Mouse (Mus musculus): ENCODE measurements around the gene Tubb4b. TPM values are rescaled to one million over a fixed set of nuclear protein-coding genes. Genes with fewer than 3 reads are reported as not detected.

Gene Tubb4b
- polyA plus RNA-seq, 1 experiment from 2014 or later = 704 TPM

GRCm38 (mm10) chr2:25230581-25230980, 6.1 kb upstream of the Tubb4b start:
- H3K4me2 ChIP-seq = no peak overlapping the region
- no peak overlapping the region for H3K9ac ChIP-seq
- no peak overlapping the region for H3K4me3 ChIP-seq
- H3K9me3 ChIP-seq = no peaks in the 10 kb centered on the region
- H3K36me3 ChIP-seq = no peaks in the 10 kb centered on the region
- H3K4me1 ChIP-seq = peaks cover 16% of the 10 kb centered on the region
- H3K27ac ChIP-seq = no peak overlapping the region
- peaks cover 10% of the 10 kb centered on the region for H3K27me3 ChIP-seq
- no peak for ATAC-seq (ENCODE audit: borderline replicate concordance, extremely low read depth, low FRiP score, low TSS enrichment)
- WGBS = 85% methylated on average over 7 of the region's 7 CpGs

- 72% methylated on average over 5 of the region's 5 CpGs for WGBS
- Histone ChIP-seq H3K36me3 (no peaks in the 10 kb centered on the region), H3K4me2 (no peak overlapping the region), H3K4me3 (no peak overlapping the region), H3K9me3 (no peaks in the 10 kb centered on the region), H3K27ac (no peak overlapping the region), H3K27me3 (peaks cover 10% of the 10 kb centered on the region; the same call in 1 of the 2 replicates), H3K9ac (no peak overlapping the region), H3K4me1 (peaks cover 19% of the 10 kb centered on the region)
- ATAC-seq (ENCODE audit: borderline replicate concordance, extremely low read depth, low FRiP score, low TSS enrichment) = no peak
These were observed 5.1 kb upstream of the Tubb4b start for GRCm38 (mm10) chr2:25229582-25229981.

GRCm38 (mm10) chr2:25228995-25229530, 4.6 kb upstream of the Tubb4b start:
- Histone ChIP-seq H3K27ac (no peak overlapping the region), H3K4me1 (peaks cover 19% of the 10 kb centered on the region), H3K27me3 (peaks cover 10% of the 10 kb centered on the region; the same call in 1 of the 2 replicates), H3K9me3 (no peaks in the 10 kb centered on the region), H3K4me2 (0 out of 2 replicates have a peak overlapping the region, but pooled peaks have one; percentile 30), H3K4me3 (no peak overlapping the region), H3K36me3 (no peaks in the 10 kb centered on the region), H3K9ac (no peak overlapping the region)
- WGBS = 65% methylated on average over 6 of the region's 6 CpGs
- ATAC-seq (ENCODE audit: borderline replicate concordance, extremely low read depth, low FRiP score, low TSS enrichment) = no peak

- 0 out of 2 replicates have a peak, but pooled peaks cover 8% of the 10 kb centered on the region for H3K27me3 ChIP-seq
- no peak overlapping the region for H3K9ac ChIP-seq
- no peaks in the 10 kb centered on the region for H3K36me3 ChIP-seq
- H3K27ac ChIP-seq = peak overlapping the region; percentile 58
- peaks cover 23% of the 10 kb centered on the region for H3K4me1 ChIP-seq
- ATAC-seq (ENCODE audit: borderline replicate concordance, extremely low read depth, low FRiP score, low TSS enrichment) = peak; percentile 37; the same call in 1 of the 2 replicates
- peak overlapping the region; percentile 5 for H3K4me3 ChIP-seq
- no peaks in the 10 kb centered on the region for H3K9me3 ChIP-seq
- peak overlapping the region; percentile 30 for H3K4me2 ChIP-seq
- WGBS = under 1% methylated on average over 7 of the region's 7 CpGs
These were observed 4.0 kb upstream of the Tubb4b start for GRCm38 (mm10) chr2:25228431-25228889.

GRCm38 (mm10) chr2:25227406-25227805, 2.9 kb upstream of the Tubb4b start:
- no peak for ATAC-seq (ENCODE audit: borderline replicate concordance, extremely low read depth, low FRiP score, low TSS enrichment)
- Histone ChIP-seq H3K4me3 (no peak overlapping the region), H3K27ac (no peak overlapping the region), H3K9ac (no peak overlapping the region), H3K4me1 (peaks cover 29% of the 10 kb centered on the region), H3K4me2 (no peak overlapping the region), H3K27me3 (no peaks in the 10 kb centered on the region), H3K9me3 (no peaks in the 10 kb centered on the region), H3K36me3 (no peaks in the 10 kb centered on the region)
- 88% methylated on average over 4 of the region's 4 CpGs for WGBS

GRCm38 (mm10) chr2:25226864-25227263, 2.4 kb upstream of the Tubb4b start:
- H3K9me3 ChIP-seq = no peaks in the 10 kb centered on the region
- peaks cover 30% of the 10 kb centered on the region for H3K4me1 ChIP-seq
- H3K4me3 ChIP-seq = no peak overlapping the region
- WGBS = 80% methylated on average over 5 of the region's 5 CpGs
- no peak overlapping the region for H3K9ac ChIP-seq
- H3K36me3 ChIP-seq = peaks cover 3% of the 10 kb centered on the region
- no peaks in the 10 kb centered on the region for H3K27me3 ChIP-seq
- no peak overlapping the region for H3K27ac ChIP-seq
- H3K4me2 ChIP-seq = no peak overlapping the region
- ATAC-seq (ENCODE audit: borderline replicate concordance, extremely low read depth, low FRiP score, low TSS enrichment) = no peak

GRCm38 (mm10) chr2:25225811-25226379, 1.4 kb upstream of the Tubb4b start:
- H3K9ac ChIP-seq = peak overlapping the region; percentile 56

GRCm38 (mm10) chr2:25224766-25225752, 557 bp upstream of the Tubb4b start:
- peak overlapping the region; percentile 50 for H3K4me2 ChIP-seq
- H3K4me1 ChIP-seq = peaks cover 33% of the 10 kb centered on the region
- 2% methylated on average over 40 of the region's 41 CpGs for WGBS
- H3K9ac ChIP-seq = peak overlapping the region; percentile 56
- peak; percentile 95 for ATAC-seq (ENCODE audit: borderline replicate concordance, extremely low read depth, low FRiP score, low TSS enrichment)
- no peaks in the 10 kb centered on the region for H3K27me3 ChIP-seq
- peaks cover 7% of the 10 kb centered on the region for H3K36me3 ChIP-seq
- peak overlapping the region; percentile 99 for H3K27ac ChIP-seq
- no peaks in the 10 kb centered on the region for H3K9me3 ChIP-seq
- peak overlapping the region; percentile 98 for H3K4me3 ChIP-seq

More at GRCm38 (mm10) chr2:25225811-25226379, 1.4 kb upstream of the Tubb4b start:
- H3K4me1 ChIP-seq = peaks cover 33% of the 10 kb centered on the region
- ATAC-seq (ENCODE audit: borderline replicate concordance, extremely low read depth, low FRiP score, low TSS enrichment) = no peak
- no peaks in the 10 kb centered on the region for H3K9me3 ChIP-seq
- H3K36me3 ChIP-seq = peaks cover 7% of the 10 kb centered on the region
- H3K27me3 ChIP-seq = no peaks in the 10 kb centered on the region
- H3K4me3 ChIP-seq = peak overlapping the region; percentile 55; the same call in 1 of the 2 replicates
- H3K4me2 ChIP-seq = peak overlapping the region; percentile 50
- peak overlapping the region; percentile 99 for H3K27ac ChIP-seq
- WGBS = 68% methylated on average over 8 of the region's 8 CpGs

- peak overlapping the region; percentile 99 for H3K27ac ChIP-seq
- under 1% methylated on average over 53 of the region's 53 CpGs for WGBS
- H3K4me1 ChIP-seq = peaks cover 32% of the 10 kb centered on the region
- no peaks in the 10 kb centered on the region for H3K27me3 ChIP-seq
- ATAC-seq (ENCODE audit: borderline replicate concordance, extremely low read depth, low FRiP score, low TSS enrichment) = peak; percentile 41
- peak overlapping the region; percentile 95 for H3K9ac ChIP-seq
- H3K4me2 ChIP-seq = peak overlapping the region; percentile 76
- peak overlapping the region; percentile 98 for H3K4me3 ChIP-seq
- no peaks in the 10 kb centered on the region for H3K9me3 ChIP-seq
- H3K36me3 ChIP-seq = peaks cover 7% of the 10 kb centered on the region
These were observed 616 bp downstream of the Tubb4b start for GRCm38 (mm10) chr2:25223681-25224491.

GRCm38 (mm10) chr2:25221331-25221772, 3.1 kb downstream of the Tubb4b start:
- Histone ChIP-seq H3K4me1 (peaks cover 22% of the 10 kb centered on the region), H3K27ac (no peak overlapping the region), H3K4me3 (no peak overlapping the region), H3K9me3 (no peaks in the 10 kb centered on the region), H3K9ac (no peak overlapping the region), H3K36me3 (peaks cover 7% of the 10 kb centered on the region), H3K27me3 (no peaks in the 10 kb centered on the region), H3K4me2 (no peak overlapping the region)
- ATAC-seq (ENCODE audit: borderline replicate concordance, extremely low read depth, low FRiP score, low TSS enrichment) = no peak
- WGBS = 71% methylated on average over 5 of the region's 5 CpGs

GRCm38 (mm10) chr2:25218445-25218844, 6.1 kb downstream of the Tubb4b start, which contains the start of gene Fam166a:
Gene Fam166a (plus strand): TSS chr2:25218745.
- Histone ChIP-seq H3K9me3 (no peaks in the 10 kb centered on the region), H3K36me3 (peaks cover 7% of the 10 kb centered on the region), H3K4me2 (no peak within 1 kb of the TSS), H3K4me3 (no peak within 1 kb of the TSS), H3K4me1 (peaks cover 10% of the 10 kb centered on the region), H3K27me3 (no peaks in the 10 kb centered on the region), H3K9ac (no peak within 1 kb of the TSS), H3K27ac (no peak within 1 kb of the TSS)
- no peak for ATAC-seq (ENCODE audit: borderline replicate concordance, extremely low read depth, low FRiP score, low TSS enrichment)
